Mouse (Mus musculus) testis, adult 2 months (tissue): ENCODE results near the gene Nt5dc2. TPM values are rescaled to one million over a fixed set of nuclear protein-coding genes. Genes with fewer than 3 reads are reported as not detected.

Experiments
- H3K27ac ChIP-seq: fragments of 200-500 bp; 2 replicates; pipeline ENCODE4 v1.5.1; 2012; ENCODE audit warnings: low read depth, low read length; ENCODE audit not compliant: control insufficient read depth, insufficient read depth
- H3K27me3 ChIP-seq: fragments of 200-500 bp; 2 replicates; pipeline ENCODE4 v1.6.1; 2012; ENCODE audit warnings: mild to moderate bottlenecking, low read length, moderate library complexity; ENCODE audit not compliant: control insufficient read depth, insufficient read depth
- H3K36me3 ChIP-seq: fragments of 200-500 bp; 2 replicates; pipeline ENCODE4 v1.6.1; 2012; ENCODE audit warnings: mild to moderate bottlenecking, low read length; ENCODE audit not compliant: control insufficient read depth, insufficient read depth
- H3K4me1 ChIP-seq: fragments of 200-500 bp; 2 replicates; pipeline ENCODE4 v1.6.1; 2012; ENCODE audit warnings: low read length; ENCODE audit not compliant: control insufficient read depth, insufficient read depth
- H3K4me3 ChIP-seq: fragments of 200-500 bp; 2 replicates; pipeline ENCODE4 v1.5.1; 2012; ENCODE audit warnings: low read depth, mild to moderate bottlenecking, low read length, moderate library complexity, mixed read lengths; ENCODE audit not compliant: control insufficient read depth
- CTCF ChIP-seq: fragments of 200-500 bp; IDR thresholded peaks from 2 replicates; pipeline ENCODE4 v1.5.1; 2012; ENCODE audit warnings: low read depth, mild to moderate bottlenecking, inconsistent platforms, low read length, moderate library complexity; ENCODE audit not compliant: control insufficient read depth, insufficient read depth, insufficient replicate concordance
- POLR2A ChIP-seq: fragments of 200-500 bp; IDR thresholded peaks from 2 replicates; pipeline ENCODE4 v1.6.1; 2012; ENCODE audit warnings: low read depth, mild to moderate bottlenecking, inconsistent platforms, low read length, moderate library complexity; ENCODE audit not compliant: control insufficient read depth
- polyA plus RNA-seq: library from polyadenylated mRNA; depleted of rRNA; stranded (reverse); fragments of >200 nt; gene quantifications from 2 replicates; pipeline ENCODE4 v1.2.3, GENCODE M21; 2012

The Nt5dc2 gene
- polyA plus RNA-seq, 1 experiment = 24.4 TPM

GRCm38 (mm10) chr14:31171821-31172220, 41.0 kb downstream of the Nt5dc2 start:
- Histone ChIP-seq H3K4me1 (no peaks in the 10 kb centered on the region), H3K27me3 (no peaks in the 10 kb centered on the region), H3K4me3 (no peak overlapping the region), H3K27ac (no peak overlapping the region), H3K36me3 (no peaks in the 10 kb centered on the region)
- TF ChIP-seq POLR2A = no peak
- TF ChIP-seq CTCF = no peak

GRCm38 (mm10) chr14:31172781-31173455, 42.1 kb downstream of the Nt5dc2 start:
- Histone ChIP-seq H3K36me3 (no peaks in the 10 kb centered on the region), H3K27ac (no peak overlapping the region), H3K27me3 (no peaks in the 10 kb centered on the region), H3K4me1 (no peaks in the 10 kb centered on the region), H3K4me3 (no peak overlapping the region)
- no peak for TF ChIP-seq POLR2A
- TF ChIP-seq CTCF = no peak

- no peak overlapping the region for H3K4me3 ChIP-seq
- H3K36me3 ChIP-seq = no peaks in the 10 kb centered on the region
- no peak overlapping the region for H3K27ac ChIP-seq
- H3K27me3 ChIP-seq = no peaks in the 10 kb centered on the region
- no peaks in the 10 kb centered on the region for H3K4me1 ChIP-seq
- TF ChIP-seq POLR2A = no peak
- TF ChIP-seq CTCF = no peak
These were observed 42.7 kb downstream of the Nt5dc2 start for GRCm38 (mm10) chr14:31173537-31173936.

GRCm38 (mm10) chr14:31177287-31177686, 46.4 kb downstream of the Nt5dc2 start:
- no peaks in the 10 kb centered on the region for H3K36me3 ChIP-seq
- H3K27ac ChIP-seq = no peak overlapping the region
- H3K4me1 ChIP-seq = no peaks in the 10 kb centered on the region; the same call in 1 of the 2 replicates
- H3K4me3 ChIP-seq = no peak overlapping the region
- TF ChIP-seq CTCF (no peak), POLR2A (no peak)
- H3K27me3 ChIP-seq = no peaks in the 10 kb centered on the region

GRCm38 (mm10) chr14:31177715-31178114, 46.9 kb downstream of the Nt5dc2 start:
- H3K27me3 ChIP-seq = no peaks in the 10 kb centered on the region
- no peaks in the 10 kb centered on the region; the same call in 1 of the 2 replicates for H3K4me1 ChIP-seq
- H3K27ac ChIP-seq = no peak overlapping the region
- no peak overlapping the region for H3K4me3 ChIP-seq
- no peaks in the 10 kb centered on the region for H3K36me3 ChIP-seq
- TF ChIP-seq CTCF (no peak), POLR2A (no peak)

GRCm38 (mm10) chr14:31179677-31180365, 49.0 kb downstream of the Nt5dc2 start:
- no peak for TF ChIP-seq POLR2A
- no peak for TF ChIP-seq CTCF
- Histone ChIP-seq H3K27ac (no peak overlapping the region), H3K4me1 (no peaks in the 10 kb centered on the region; the same call in 1 of the 2 replicates), H3K27me3 (no peaks in the 10 kb centered on the region), H3K36me3 (no peaks in the 10 kb centered on the region), H3K4me3 (no peak overlapping the region)

GRCm38 (mm10) chr14:31181512-31181911, 50.7 kb downstream of the Nt5dc2 start:
- Histone ChIP-seq H3K27ac (no peak overlapping the region; the same call in 1 of the 2 replicates), H3K4me1 (no peaks in the 10 kb centered on the region; the same call in 1 of the 2 replicates)
- TF ChIP-seq CTCF = no peak
- no peak for TF ChIP-seq POLR2A

More at GRCm38 (mm10) chr14:31181512-31181911, 50.7 kb downstream of the Nt5dc2 start:
- no peaks in the 10 kb centered on the region for H3K36me3 ChIP-seq
- no peaks in the 10 kb centered on the region for H3K27me3 ChIP-seq
- H3K4me3 ChIP-seq = no peak overlapping the region
